Mouse (Mus musculus): ENCODE measurements around the gene Map2k5. TPM values are rescaled to one million over a fixed set of nuclear protein-coding genes. Genes with fewer than 3 reads are reported as not detected.

The Map2k5 gene
- polyA plus RNA-seq, 1 experiment from 2014 or later = 27.3 TPM

- Histone ChIP-seq H3K27me3 (ENCODE audit: control insufficient read depth, insufficient read depth, low read depth, low read length) (peaks cover 83% of the 10 kb centered on the region), H3K9me3 (ENCODE audit: control insufficient read depth, low read length) (no peaks in the 10 kb centered on the region), H3K9ac (ENCODE audit: low read length) (no peak overlapping the region), H3K36me3 (ENCODE audit: control insufficient read depth, insufficient read depth, low read length) (no peaks in the 10 kb centered on the region), H3K4me3 (ENCODE audit: low read length) (no peak overlapping the region), H3K4me2 (ENCODE audit: low read depth, low read length) (no peak overlapping the region), H3K4me1 (replicated peaks; ENCODE audit: control insufficient read depth, insufficient read depth, low read length) (peaks cover 14% of the 10 kb centered on the region), H3K27ac (ENCODE audit: low read length) (no peak overlapping the region)
- 4% methylated on average over 19 of the region's 19 CpGs for WGBS
- no peak for ATAC-seq (ENCODE audit: low read depth)
Measured at GRCm38 (mm10) chr9:63136756-63137614, 240.7 kb downstream of the Map2k5 start.

GRCm38 (mm10) chr9:63136241-63136640, 241.5 kb downstream of the Map2k5 start:
- H3K4me2 ChIP-seq (ENCODE audit: low read depth, low read length) = no peak overlapping the region
- H3K36me3 ChIP-seq (ENCODE audit: control insufficient read depth, insufficient read depth, low read length) = no peaks in the 10 kb centered on the region
- no peak for ATAC-seq (ENCODE audit: low read depth)
- no peaks in the 10 kb centered on the region for H3K9me3 ChIP-seq (ENCODE audit: control insufficient read depth, low read length)
- no peak overlapping the region for H3K27ac ChIP-seq (ENCODE audit: low read length)
- WGBS = 7% methylated on average over 8 of the region's 8 CpGs
- peaks cover 76% of the 10 kb centered on the region for H3K27me3 ChIP-seq (ENCODE audit: control insufficient read depth, insufficient read depth, low read depth, low read length)
- H3K4me3 ChIP-seq (ENCODE audit: low read length) = no peak overlapping the region
- H3K9ac ChIP-seq (ENCODE audit: low read length) = no peak overlapping the region
- peaks cover 16% of the 10 kb centered on the region for H3K4me1 ChIP-seq (replicated peaks; ENCODE audit: control insufficient read depth, insufficient read depth, low read length)

DNA sequence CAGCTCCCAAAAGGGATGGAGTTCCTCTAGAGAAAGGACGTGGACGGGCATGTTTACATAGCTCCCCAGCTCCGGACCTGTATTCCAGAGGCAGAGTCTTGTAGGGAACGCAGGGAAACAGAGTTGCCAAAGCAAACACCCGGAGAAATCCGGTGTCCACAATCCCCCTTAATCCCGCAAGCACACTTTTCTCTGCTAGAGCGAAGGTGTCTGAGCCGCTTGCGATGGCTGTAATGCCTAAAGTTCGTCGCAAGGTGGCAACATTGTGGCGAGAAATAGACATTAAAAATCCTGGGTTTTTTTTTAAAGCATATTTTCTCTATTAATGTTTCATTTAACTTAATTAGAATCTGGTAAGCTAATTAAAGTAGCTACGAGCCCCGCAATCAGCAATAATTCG, 241.9 kb downstream of the Map2k5 start:
- Histone ChIP-seq H3K4me3 (ENCODE audit: low read length) (peak overlapping the region; percentile 35), H3K27me3 (ENCODE audit: control insufficient read depth, insufficient read depth, low read depth, low read length) (peaks cover 71% of the 10 kb centered on the region), H3K27ac (ENCODE audit: low read length) (no peak overlapping the region), H3K9me3 (ENCODE audit: control insufficient read depth, low read length) (no peaks in the 10 kb centered on the region), H3K36me3 (ENCODE audit: control insufficient read depth, insufficient read depth, low read length) (no peaks in the 10 kb centered on the region), H3K9ac (ENCODE audit: low read length) (no peak overlapping the region), H3K4me1 (replicated peaks; ENCODE audit: control insufficient read depth, insufficient read depth, low read length) (peaks cover 16% of the 10 kb centered on the region), H3K4me2 (ENCODE audit: low read depth, low read length) (peak overlapping the region; percentile 53)
- no peak for ATAC-seq (ENCODE audit: low read depth)
- under 1% methylated on average over 16 of the region's 16 CpGs for WGBS

DNA sequence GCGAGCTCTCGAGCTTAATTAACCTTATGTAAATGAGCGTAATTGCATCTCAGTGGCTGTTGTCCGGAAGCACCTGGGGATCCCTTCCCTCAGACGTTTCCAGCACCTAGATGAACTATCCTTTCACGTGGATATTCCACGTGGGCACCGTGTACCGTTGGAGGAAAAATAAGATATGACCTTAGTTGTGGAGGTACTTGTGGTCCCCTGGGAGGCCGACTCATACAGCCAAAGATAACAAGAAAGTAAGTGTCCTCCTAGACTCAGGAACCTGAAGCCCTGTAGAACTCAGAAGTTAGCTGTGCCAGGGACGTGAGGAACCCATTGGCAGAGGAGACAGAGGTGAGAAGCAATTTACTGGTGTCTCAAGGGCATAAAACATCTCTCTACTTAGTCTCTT, 242.3 kb downstream of the Map2k5 start:
- WGBS = 4% methylated on average over 11 of the region's 11 CpGs
- no peaks in the 10 kb centered on the region for H3K9me3 ChIP-seq (ENCODE audit: control insufficient read depth, low read length)

GRCm38 (mm10) chr9:63133659-63134058, 244.0 kb downstream of the Map2k5 start:
- WGBS = 13% methylated on average over 6 of the region's 6 CpGs
- H3K4me1 ChIP-seq (replicated peaks; ENCODE audit: control insufficient read depth, insufficient read depth, low read length) = peaks cover 14% of the 10 kb centered on the region

More for the DNA sequence above, 242.3 kb downstream of the Map2k5 start:
- H3K36me3 ChIP-seq (ENCODE audit: control insufficient read depth, insufficient read depth, low read length) = no peaks in the 10 kb centered on the region
- H3K4me1 ChIP-seq (replicated peaks; ENCODE audit: control insufficient read depth, insufficient read depth, low read length) = peaks cover 16% of the 10 kb centered on the region
- peak overlapping the region; percentile 53 for H3K4me2 ChIP-seq (ENCODE audit: low read depth, low read length)
- peak overlapping the region; percentile 35 for H3K4me3 ChIP-seq (ENCODE audit: low read length)
- peaks cover 68% of the 10 kb centered on the region for H3K27me3 ChIP-seq (ENCODE audit: control insufficient read depth, insufficient read depth, low read depth, low read length)
- no peak overlapping the region for H3K9ac ChIP-seq (ENCODE audit: low read length)
- ATAC-seq (ENCODE audit: low read depth) = no peak
- no peak overlapping the region for H3K27ac ChIP-seq (ENCODE audit: low read length)

GRCm38 (mm10) chr9:63132673-63133601, 244.8 kb downstream of the Map2k5 start:
- peaks cover 44% of the 10 kb centered on the region for H3K27me3 ChIP-seq (ENCODE audit: control insufficient read depth, insufficient read depth, low read depth, low read length)
- ATAC-seq (ENCODE audit: low read depth) = peak; percentile 99
- no peaks in the 10 kb centered on the region for H3K9me3 ChIP-seq (ENCODE audit: control insufficient read depth, low read length)
- peak overlapping the region; percentile 78 for H3K9ac ChIP-seq (ENCODE audit: low read length)
- peaks cover 10% of the 10 kb centered on the region for H3K4me1 ChIP-seq (replicated peaks; ENCODE audit: control insufficient read depth, insufficient read depth, low read length)
- peak overlapping the region; percentile 65 for H3K4me3 ChIP-seq (ENCODE audit: low read length)
- under 1% methylated on average over 48 of the region's 48 CpGs for WGBS
- peak overlapping the region; percentile 80 for H3K27ac ChIP-seq (ENCODE audit: low read length)
- H3K4me2 ChIP-seq (ENCODE audit: low read depth, low read length) = peak overlapping the region; percentile 74
- H3K36me3 ChIP-seq (ENCODE audit: control insufficient read depth, insufficient read depth, low read length) = no peaks in the 10 kb centered on the region

More at GRCm38 (mm10) chr9:63133659-63134058, 244.0 kb downstream of the Map2k5 start:
- ATAC-seq (ENCODE audit: low read depth) = no peak
- Histone ChIP-seq H3K9me3 (ENCODE audit: control insufficient read depth, low read length) (no peaks in the 10 kb centered on the region), H3K27me3 (ENCODE audit: control insufficient read depth, insufficient read depth, low read depth, low read length) (peaks cover 51% of the 10 kb centered on the region), H3K4me2 (ENCODE audit: low read depth, low read length) (peak overlapping the region; percentile 74), H3K9ac (ENCODE audit: low read length) (peak overlapping the region; percentile 45; the same call in 1 of the 2 replicates), H3K4me3 (ENCODE audit: low read length) (peak overlapping the region; percentile 46), H3K36me3 (ENCODE audit: control insufficient read depth, insufficient read depth, low read length) (no peaks in the 10 kb centered on the region), H3K27ac (ENCODE audit: low read length) (no peak overlapping the region)

DNA sequence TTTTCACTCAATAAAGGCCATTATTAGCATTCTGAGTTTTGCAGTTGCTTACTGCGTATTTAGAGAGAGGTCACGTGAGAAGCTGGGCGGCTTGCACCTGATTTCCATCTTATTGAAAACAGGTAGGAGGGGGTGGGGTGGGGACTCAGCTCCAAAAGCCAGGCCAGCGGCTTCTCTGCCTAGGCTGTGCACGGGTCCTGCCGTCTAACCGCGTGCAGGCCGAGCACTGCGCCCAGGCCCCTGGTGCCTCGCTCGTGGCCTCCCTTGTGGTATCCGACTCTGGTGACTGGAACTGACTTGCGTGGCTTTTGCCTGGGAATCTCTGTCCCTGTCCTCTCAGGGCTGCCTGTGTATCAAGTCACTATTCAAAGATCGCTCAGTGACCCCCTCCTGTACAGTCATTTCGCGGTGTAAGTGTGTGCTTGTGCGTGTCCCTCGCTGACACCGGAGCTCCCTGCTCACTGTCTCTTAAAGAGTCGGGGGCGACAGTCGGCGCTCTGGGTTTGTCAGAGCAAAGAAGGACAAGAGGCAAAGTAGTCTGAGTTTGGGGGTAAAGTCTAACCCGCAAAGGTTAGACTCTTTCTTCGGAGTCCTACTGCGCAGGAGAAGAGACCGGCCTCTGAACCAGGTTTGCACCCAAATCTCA, 245.6 kb downstream of the Map2k5 start:
- H3K27ac ChIP-seq (ENCODE audit: low read length) = peak overlapping the region; percentile 80; the same call in 1 of the 2 replicates
- peak; percentile 22; the same call in 1 of the 2 replicates for ATAC-seq (ENCODE audit: low read depth)

GRCm38 (mm10) chr9:63129641-63130041, 248.1 kb downstream of the Map2k5 start:
- H3K27me3 ChIP-seq (ENCODE audit: control insufficient read depth, insufficient read depth, low read depth, low read length) = peaks cover 13% of the 10 kb centered on the region
- H3K4me2 ChIP-seq (ENCODE audit: low read depth, low read length) = no peak overlapping the region
- no peak overlapping the region for H3K4me3 ChIP-seq (ENCODE audit: low read length)
- ATAC-seq (ENCODE audit: low read depth) = no peak
- no peak overlapping the region for H3K9ac ChIP-seq (ENCODE audit: low read length)
- peaks cover 10% of the 10 kb centered on the region for H3K4me1 ChIP-seq (replicated peaks; ENCODE audit: control insufficient read depth, insufficient read depth, low read length)
- no peaks in the 10 kb centered on the region for H3K36me3 ChIP-seq (ENCODE audit: control insufficient read depth, insufficient read depth, low read length)
- H3K9me3 ChIP-seq (ENCODE audit: control insufficient read depth, low read length) = no peaks in the 10 kb centered on the region
- H3K27ac ChIP-seq (ENCODE audit: low read length) = peak overlapping the region; percentile 74
- 58% methylated on average over 8 of the region's 8 CpGs for WGBS

More for the DNA sequence above, 245.6 kb downstream of the Map2k5 start:
- 3% methylated on average over 28 of the region's 28 CpGs for WGBS
- Histone ChIP-seq H3K27me3 (ENCODE audit: control insufficient read depth, insufficient read depth, low read depth, low read length) (peaks cover 35% of the 10 kb centered on the region), H3K9me3 (ENCODE audit: control insufficient read depth, low read length) (no peaks in the 10 kb centered on the region), H3K36me3 (ENCODE audit: control insufficient read depth, insufficient read depth, low read length) (no peaks in the 10 kb centered on the region), H3K9ac (ENCODE audit: low read length) (peak overlapping the region; percentile 78), H3K4me3 (ENCODE audit: low read length) (peak overlapping the region; percentile 65), H3K4me2 (ENCODE audit: low read depth, low read length) (peak overlapping the region; percentile 69), H3K4me1 (replicated peaks; ENCODE audit: control insufficient read depth, insufficient read depth, low read length) (peaks cover 10% of the 10 kb centered on the region)

All from lung, embryonic 16.5 days (tissue).